ENCODE assay signal across 8 mouse cellular contexts in the genomic region with DNA sequence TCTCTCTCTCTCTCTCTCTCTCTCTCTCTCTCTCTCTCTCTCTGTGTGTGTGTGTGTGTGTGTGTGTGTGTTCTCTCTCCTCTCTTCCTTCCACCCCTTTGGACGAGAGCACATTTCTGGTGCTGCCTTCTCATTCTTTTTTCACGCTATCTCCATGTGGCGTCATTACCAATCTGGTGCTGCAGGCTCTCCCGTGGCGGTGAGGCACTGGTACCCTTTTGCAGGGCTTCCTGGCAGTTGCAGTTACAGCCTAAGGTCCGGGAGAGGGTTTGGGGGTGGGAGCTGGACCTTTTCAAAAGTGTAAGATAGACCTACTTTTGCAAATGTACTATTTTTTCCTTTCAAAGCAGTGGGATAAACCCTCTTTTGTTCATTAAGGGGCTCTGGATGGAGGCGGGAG. TPM values are rescaled to one million over a fixed set of nuclear protein-coding genes. Genes with fewer than 3 reads are reported as not detected.
A peak's percentile ranks its signal among the peaks of the same experiment; 100 is the strongest.
DNase-seq lines count a peak whose midpoint lies in the region; ATAC-seq lines count a peak whose summit lies in the region.

No protein-coding gene starts in this region.

- no peaks in the 10 kb centered on the region for H3K27me3 ChIP-seq in hindbrain, embryonic 13.5 days
- H3K27me3 ChIP-seq in midbrain, embryonic 13.5 days: no peaks in the 10 kb centered on the region

- H3K9ac ChIP-seq in hindbrain, embryonic 13.5 days: peak overlapping the region; percentile 95
- H3K9ac ChIP-seq in midbrain, embryonic 13.5 days (replicated peaks): peak overlapping the region; percentile 91

- peak overlapping the region; percentile 87 for H3K4me3 ChIP-seq in hindbrain, embryonic 13.5 days
- H3K4me3 ChIP-seq in midbrain, embryonic 13.5 days (replicated peaks): peak overlapping the region; percentile 82

- DNase-seq in cerebellum, postnatal 4 days (ENCODE audit: low spot score in 2 of 2): no peak
- DNase-seq in 3134 (ENCODE audit: extremely low read depth, insufficient read length, low spot score): peak; percentile 44
- DNase-seq in cerebellum, postnatal 25 days: peak; percentile 71 to 75
- DNase-seq in adrenal gland, adult 8-10 months: no peak
- DNase-seq in adrenal gland, adult 18-20 months (ENCODE audit: low spot score in 2 of 2): no peak

- H3K9me3 ChIP-seq in hindbrain, embryonic 13.5 days: no peaks in the 10 kb centered on the region
- no peaks in the 10 kb centered on the region for H3K9me3 ChIP-seq in midbrain, embryonic 13.5 days

- peak overlapping the region; percentile 97 for H3K27ac ChIP-seq in hindbrain, embryonic 13.5 days
- H3K27ac ChIP-seq in midbrain, embryonic 13.5 days: peak overlapping the region; percentile 96; the same call in 1 of the 2 replicates

- 7% methylated on average over 7 of the region's 7 CpGs for WGBS in hindbrain, embryonic 13.5 days
- 6% methylated on average over 7 of the region's 7 CpGs for WGBS in midbrain, embryonic 13.5 days

- peak overlapping the region; percentile 73 for H3K4me2 ChIP-seq in hindbrain, embryonic 13.5 days
- H3K4me2 ChIP-seq in midbrain, embryonic 13.5 days (replicated peaks): peak overlapping the region; percentile 75

- no peaks in the 10 kb centered on the region for H3K36me3 ChIP-seq in hindbrain, embryonic 13.5 days
- no peaks in the 10 kb centered on the region for H3K36me3 ChIP-seq in midbrain, embryonic 13.5 days

- H3K4me1 ChIP-seq in hindbrain, embryonic 13.5 days (replicated peaks): peaks cover 36% of the 10 kb centered on the region
- H3K4me1 ChIP-seq in midbrain, embryonic 13.5 days (replicated peaks): peaks cover 30% of the 10 kb centered on the region

- ATAC-seq in cerebellum, adult (ENCODE audit: insufficient number of reproducible peaks, low FRiP score, low TSS enrichment): peak; percentile 46; the same call in 1 of the 2 replicates
- no peak for ATAC-seq in hindbrain, embryonic 13.5 days (ENCODE audit: low FRiP score)
- no peak; the same call in 1 of the 2 replicates for ATAC-seq in midbrain, embryonic 13.5 days

RNA-seq across cellular contexts. Expression of a gene that starts 1.2 kb away (rescaled TPM):
- 13.2 and 13.3 TPM in 2 replicates for polyA plus RNA-seq in hindbrain, embryonic 13.5 days (2015; fragmentation: Nextera tagmentation; extraction: Ambion mirVana)
- 9.9 and 11.5 TPM in 2 replicates for polyA plus RNA-seq in midbrain, embryonic 13.5 days (2015; fragmentation: Nextera tagmentation; extraction: Ambion mirVana)
- total RNA-seq in adrenal gland, adult 8-10 months (2022): 10 to 100 TPM; 38.2 to 68.7 (median 50.9) TPM
- total RNA-seq in adrenal gland, adult 18-20 months (2021): 10 to 100 TPM; 52.6 to 87.9 TPM

Comparison
In these comparisons a context has a peak if more than half of its experiments do, and no peak if none do; other contexts are left out.
1. DNase-seq: peak in 3134 (single experiment) and cerebellum, postnatal 25 days (2 of 2); none in cerebellum, postnatal 4 days (0 of 2), adrenal gland, adult 8-10 months (single experiment) and adrenal gland, adult 18-20 months (0 of 2).